Comparison of ENCODE assay signal across 32 mouse cellular contexts in genomic region chr2:26531829-26532228, GRCm38 (mm10). TPM values are rescaled to one million over a fixed set of nuclear protein-coding genes. Genes with fewer than 3 reads are reported as not detected.
DNase-seq lines count a peak whose midpoint lies in the region; ATAC-seq lines count a peak whose summit lies in the region.
"Had no signal": no experiment of that assay in that cellular context is flagged by ENCODE, and none has a peak within 500 bp of the region (broad histone marks: within the 10 kb centered on the region; RNA-seq: fewer than 3 reads in every experiment).

No protein-coding gene starts in this region.

- no peaks in the 10 kb centered on the region for H3K27me3 ChIP-seq in forebrain, embryonic 12.5 days
- H3K27me3 ChIP-seq in forebrain, embryonic 15.5 days, result no peaks in the 10 kb centered on the region
- no peaks in the 10 kb centered on the region for H3K27me3 ChIP-seq in midbrain, embryonic 12.5 days
- no peaks in the 10 kb centered on the region for H3K27me3 ChIP-seq in midbrain, embryonic 15.5 days (replicated peaks)
- H3K27me3 ChIP-seq: heart, embryonic 12.5 days; hindbrain, embryonic 15.5 days; limb, embryonic 12.5 days; neural tube, embryonic 13.5 days had no signal

- no peak for ATAC-seq in forebrain, embryonic 12.5 days (ENCODE audit: low FRiP score)
- ATAC-seq in forebrain, embryonic 15.5 days (replicated peaks), result no peak
- ATAC-seq in midbrain, embryonic 12.5 days (ENCODE audit: low FRiP score, low read depth), result no peak
- no peak for ATAC-seq in midbrain, embryonic 15.5 days (replicated peaks)
- ATAC-seq: intestine, embryonic 16.5 days; liver, postnatal 0 days; lung, postnatal 0 days had no signal

- H3K27ac ChIP-seq in forebrain, embryonic 12.5 days, result 0 out of 2 replicates have a peak overlapping the region, but pooled peaks have one; percentile 36
- no peak overlapping the region for H3K27ac ChIP-seq in forebrain, embryonic 15.5 days (replicated peaks)
- H3K27ac ChIP-seq in midbrain, embryonic 12.5 days (replicated peaks), result peak overlapping the region; percentile 75; the same call in 1 of the 2 replicates
- H3K27ac ChIP-seq in midbrain, embryonic 15.5 days, result no peak overlapping the region
- H3K27ac ChIP-seq: gastrocnemius, adult 2 months; layer of hippocampus, adult 2 months; limb, embryonic 12.5 days; macrophage; stomach, postnatal 0 days had no signal

- DNase-seq in Muller cell, postnatal 12 days (ENCODE audit: inconsistent ontology term), result peak; percentile 92
- DNase-seq in left cerebral cortex, adult 11 months (ENCODE audit: low spot score), result no peak
- DNase-seq in cerebellum, adult 18-20 months, result no peak
- DNase-seq: B cell, adult 2 months; cerebellum, adult 11-12 months; cerebellum, postnatal 14 days; gastrocnemius, adult 2 months; heart, postnatal 10 days; kidney, adult 9 months; kidney, postnatal 14 days; layer of hippocampus, postnatal 36 days; liver, postnatal 0 days; right cerebral cortex, adult 18-20 months; thymus, adult 2 months; thymus, postnatal 4 days had no signal

- H3K4me3 ChIP-seq in forebrain, embryonic 12.5 days (replicated peaks), result no peak overlapping the region
- no peak overlapping the region for H3K4me3 ChIP-seq in forebrain, embryonic 15.5 days
- no peak overlapping the region for H3K4me3 ChIP-seq in midbrain, embryonic 12.5 days
- H3K4me3 ChIP-seq in midbrain, embryonic 15.5 days, result no peak overlapping the region
- H3K4me3 ChIP-seq: gastrocnemius, adult 2 months; heart, embryonic 12.5 days; hindbrain, embryonic 15.5 days; layer of hippocampus, adult 2 months; limb, embryonic 12.5 days; neural tube, embryonic 13.5 days had no signal

- no peak overlapping the region for H3K9ac ChIP-seq in forebrain, embryonic 12.5 days
- no peak overlapping the region for H3K9ac ChIP-seq in forebrain, embryonic 15.5 days (replicated peaks)
- H3K9ac ChIP-seq in midbrain, embryonic 12.5 days (replicated peaks), result no peak overlapping the region
- no peak overlapping the region for H3K9ac ChIP-seq in midbrain, embryonic 15.5 days
- H3K9ac ChIP-seq: heart, embryonic 12.5 days; hindbrain, embryonic 15.5 days; limb, embryonic 12.5 days; liver, postnatal 0 days; neural tube, embryonic 13.5 days had no signal

- no peaks in the 10 kb centered on the region for H3K9me3 ChIP-seq in forebrain, embryonic 12.5 days
- no peaks in the 10 kb centered on the region for H3K9me3 ChIP-seq in forebrain, embryonic 15.5 days
- no peaks in the 10 kb centered on the region for H3K9me3 ChIP-seq in midbrain, embryonic 12.5 days
- no peaks in the 10 kb centered on the region for H3K9me3 ChIP-seq in midbrain, embryonic 15.5 days
- H3K9me3 ChIP-seq: heart, embryonic 12.5 days; hindbrain, embryonic 15.5 days; limb, embryonic 12.5 days; neural tube, embryonic 13.5 days had no signal

- H3K4me1 ChIP-seq in forebrain, embryonic 12.5 days, result peaks cover 46% of the 10 kb centered on the region
- H3K4me1 ChIP-seq in forebrain, embryonic 15.5 days, result peaks cover 35% of the 10 kb centered on the region
- H3K4me1 ChIP-seq in midbrain, embryonic 12.5 days, result peaks cover 41% of the 10 kb centered on the region
- peaks cover 8% of the 10 kb centered on the region; the same call in 1 of the 2 replicates for H3K4me1 ChIP-seq in midbrain, embryonic 15.5 days

- no peak overlapping the region for H3K4me2 ChIP-seq in forebrain, embryonic 12.5 days
- H3K4me2 ChIP-seq in forebrain, embryonic 15.5 days (replicated peaks), result no peak overlapping the region
- H3K4me2 ChIP-seq in midbrain, embryonic 12.5 days (replicated peaks), result no peak overlapping the region
- H3K4me2 ChIP-seq in midbrain, embryonic 15.5 days, result no peak overlapping the region
- H3K4me2 ChIP-seq: heart, embryonic 12.5 days; hindbrain, embryonic 15.5 days; limb, embryonic 12.5 days; liver, embryonic 11.5 days; neural tube, embryonic 13.5 days had no signal

- no peaks in the 10 kb centered on the region for H3K36me3 ChIP-seq in forebrain, embryonic 12.5 days (replicated peaks)
- no peaks in the 10 kb centered on the region for H3K36me3 ChIP-seq in forebrain, embryonic 15.5 days
- no peaks in the 10 kb centered on the region for H3K36me3 ChIP-seq in midbrain, embryonic 12.5 days
- H3K36me3 ChIP-seq in midbrain, embryonic 15.5 days (replicated peaks), result no peaks in the 10 kb centered on the region
- H3K36me3 ChIP-seq: heart, embryonic 12.5 days; hindbrain, embryonic 15.5 days; limb, embryonic 12.5 days; neural tube, embryonic 13.5 days had no signal

- 62% methylated on average over 6 of the region's 6 CpGs for WGBS in forebrain, embryonic 12.5 days
- WGBS in forebrain, embryonic 15.5 days, result 56% methylated on average over 6 of the region's 6 CpGs
- WGBS in midbrain, embryonic 12.5 days, result 82% methylated on average over 6 of the region's 6 CpGs
- WGBS in midbrain, embryonic 15.5 days, result 68% methylated on average over 6 of the region's 6 CpGs

RNA-seq across cellular contexts. Expression of gene Notch1, which starts 15.4 kb away (rescaled TPM):
- polyA plus RNA-seq in forebrain, embryonic 12.5 days (2016; fragmentation: Nextera tagmentation; extraction: Ambion mirVana), result 49.5 and 61.8 TPM in 2 replicates
- polyA plus RNA-seq in forebrain, embryonic 15.5 days (2015; fragmentation: Nextera tagmentation; extraction: Ambion mirVana), result 22.6 and 26.1 TPM in 2 replicates
- polyA plus RNA-seq in midbrain, embryonic 12.5 days (2016; fragmentation: Nextera tagmentation; extraction: Ambion mirVana), result 53.5 and 56.2 TPM in 2 replicates
- polyA plus RNA-seq in midbrain, embryonic 15.5 days (2015; fragmentation: Nextera tagmentation; extraction: Ambion mirVana), result 15.6 and 17.6 TPM in 2 replicates

RNA-seq across cellular contexts. Expression of gene Egfl7, which starts 48.0 kb away (rescaled TPM):
- polyA plus RNA-seq in forebrain, embryonic 12.5 days (2016; fragmentation: Nextera tagmentation; extraction: Ambion mirVana), result 47.9 and 54.9 TPM in 2 replicates
- 46.4 and 56.9 TPM in 2 replicates for polyA plus RNA-seq in forebrain, embryonic 15.5 days (2015; fragmentation: Nextera tagmentation; extraction: Ambion mirVana)
- 50.4 and 64.8 TPM in 2 replicates for polyA plus RNA-seq in midbrain, embryonic 12.5 days (2016; fragmentation: Nextera tagmentation; extraction: Ambion mirVana)
- 71.8 and 75.7 TPM in 2 replicates for polyA plus RNA-seq in midbrain, embryonic 15.5 days (2015; fragmentation: Nextera tagmentation; extraction: Ambion mirVana)

RNA-seq across cellular contexts. Expression of gene Gm20532, which starts 54.6 kb away (rescaled TPM):
- not detected in 2 replicates for polyA plus RNA-seq in forebrain, embryonic 12.5 days (2016; fragmentation: Nextera tagmentation; extraction: Ambion mirVana)
- polyA plus RNA-seq in forebrain, embryonic 15.5 days (2015; fragmentation: Nextera tagmentation; extraction: Ambion mirVana), result not detected in 2 replicates
- not detected in 2 replicates for polyA plus RNA-seq in midbrain, embryonic 12.5 days (2016; fragmentation: Nextera tagmentation; extraction: Ambion mirVana)
- polyA plus RNA-seq in midbrain, embryonic 15.5 days (2015; fragmentation: Nextera tagmentation; extraction: Ambion mirVana), result not detected in 2 replicates
- polyA plus RNA-seq: embryonic facial prominence, embryonic 11.5 days; forebrain, embryonic 11.5 days; hindbrain, embryonic 15.5 days; intestine, embryonic 16.5 days; liver, embryonic 11.5 days; liver, postnatal 0 days; lung, postnatal 0 days; neural tube, embryonic 13.5 days; small intestine, adult 2 months; stomach, postnatal 0 days; thymus, adult 2 months had no signal

Comparison
In these comparisons a context has a peak if more than half of its experiments do, and no peak if none do; other contexts are left out.
1. H3K27ac ChIP-seq: peak in forebrain, embryonic 12.5 days (single experiment) and midbrain, embryonic 12.5 days (single experiment); none in forebrain, embryonic 15.5 days (single experiment) and midbrain, embryonic 15.5 days (single experiment).